Mouse (Mus musculus) adrenal gland, adult (tissue): ENCODE measurements at regions not wholly inside any gene's neighbourhood (a gene's known extent, or its start where the extent isn't known, plus 50 kb on each side); places are given as distances from the start of the nearest gene placed in this dataset.
"Not testable (repeated sequence)": the region's sequence is repeated elsewhere in the genome, so short reads cannot be mapped to it uniquely, and the experiment has no call there.

Experiments used
- DNase-seq, 2 experiments: peaks; one replicate each; pipeline ENCODE4 v3.0.0; 2022 to 2023; ENCODE audit warnings: low spot score in 1 of 2; ENCODE audit not compliant: inconsistent age in 2 of 2

DNA sequence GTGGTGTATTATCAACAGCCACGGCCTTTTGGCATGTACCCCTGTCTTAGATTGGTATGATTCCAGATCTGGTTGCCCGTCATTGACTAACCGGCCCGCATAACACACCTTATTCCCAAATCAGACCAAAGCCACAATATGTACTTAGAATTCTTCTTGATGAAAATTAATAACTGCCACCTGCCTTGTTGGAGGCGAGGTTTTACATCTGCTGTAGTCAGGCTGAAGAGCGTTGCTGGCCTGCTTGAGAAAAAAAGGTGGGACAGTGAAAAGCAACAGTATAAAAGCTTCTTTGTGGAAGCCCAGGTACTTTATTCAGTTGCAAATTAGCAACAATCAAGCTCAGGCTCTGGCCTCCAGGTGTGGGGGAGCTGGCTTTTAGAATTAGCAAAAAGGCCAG lies 223.6 kb upstream of the Car8 start:
- DNase-seq, result not testable (repeated sequence)

DNA sequence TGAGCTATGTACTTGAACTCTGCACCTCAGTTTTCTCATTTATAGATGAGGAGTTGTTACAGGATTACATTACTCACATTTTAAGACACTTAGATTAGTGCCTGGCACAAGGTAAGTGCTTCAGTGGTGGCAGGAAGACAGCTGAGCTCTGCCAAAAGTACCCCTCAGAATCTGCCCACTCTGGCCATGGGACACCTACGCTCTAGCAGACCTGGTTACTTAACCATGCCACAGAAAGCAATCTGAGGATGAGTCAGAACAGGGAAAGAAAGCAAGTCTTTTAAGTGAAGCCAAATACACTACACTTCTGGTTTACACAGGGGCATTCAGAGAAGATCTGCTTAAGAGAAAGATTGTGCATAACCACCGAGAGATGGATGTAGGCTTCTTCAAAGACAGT lies 215.5 kb upstream of the Car8 start:
- peak in 1 of 2 experiments; percentile 10 for DNase-seq

DNA sequence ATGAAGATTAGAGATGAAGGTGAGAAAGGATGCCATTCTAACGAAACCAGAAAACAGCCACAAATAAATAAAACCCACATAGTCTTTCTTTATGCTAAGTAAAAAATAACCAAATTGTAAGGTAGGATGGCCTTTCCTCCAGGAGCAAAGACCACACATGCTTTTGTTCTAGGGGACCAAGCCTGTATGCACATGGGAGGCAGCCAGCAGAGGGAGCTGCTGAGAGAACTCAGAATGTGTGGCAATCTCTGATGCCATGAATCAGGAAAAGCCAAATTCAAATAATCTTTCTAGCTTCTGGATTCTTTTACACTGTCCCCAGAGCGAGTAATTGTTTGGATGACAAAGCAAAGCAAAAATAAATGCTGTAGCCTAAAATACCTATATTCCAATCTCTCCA lies 193.6 kb upstream of the Car8 start:
- peak; percentile 21 to 75 for DNase-seq

DNA sequence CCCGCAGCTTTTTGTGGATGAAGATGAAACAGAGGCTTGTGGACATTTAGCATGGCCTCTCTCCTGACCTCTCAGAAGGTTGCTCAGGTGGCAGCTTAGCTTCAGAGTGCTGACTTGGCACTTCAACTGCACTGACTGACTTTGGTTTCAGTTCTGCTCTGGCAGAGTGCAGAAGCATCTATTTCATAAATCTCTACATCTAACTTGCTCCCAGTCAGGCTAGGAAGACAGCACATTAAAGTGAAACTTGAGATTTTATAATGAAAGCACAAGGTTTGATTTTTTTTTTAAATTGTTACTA lies 192.1 kb upstream of the Car8 start:
- no peak for DNase-seq

DNA sequence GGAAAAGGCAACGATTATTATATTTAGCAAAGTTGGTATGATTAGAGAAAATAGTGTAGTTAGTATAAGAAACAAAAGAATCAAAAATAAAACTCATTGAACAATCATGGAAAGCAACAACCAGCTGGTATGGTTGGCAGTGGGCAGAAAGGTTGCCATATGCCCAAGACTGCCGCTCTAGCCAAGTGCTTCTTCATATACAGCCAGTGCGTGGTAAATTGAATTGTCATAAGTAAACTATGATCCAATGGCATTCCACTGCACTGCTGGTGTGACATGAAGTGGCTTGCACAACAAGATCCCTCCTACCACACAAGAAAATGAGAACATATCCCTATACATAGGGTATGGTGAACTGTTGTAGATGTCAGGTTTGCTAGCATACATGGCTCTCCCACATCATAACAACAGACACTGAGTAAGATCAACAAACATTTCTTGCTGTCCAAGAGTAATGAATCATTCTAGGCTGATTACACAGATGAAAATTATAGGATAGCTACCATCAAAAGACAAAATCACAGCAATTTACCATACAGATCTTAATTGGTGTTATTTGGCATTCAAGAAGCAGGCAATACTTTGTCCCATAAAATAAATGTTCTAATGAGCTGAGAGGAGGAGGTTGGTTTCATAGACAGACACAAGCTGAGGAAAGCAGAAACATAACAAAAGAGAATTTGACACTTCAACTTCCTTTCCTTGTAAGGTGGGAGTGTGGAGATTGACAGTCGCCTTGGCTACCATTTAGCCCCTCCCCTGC lies 191.6 kb upstream of the Car8 start:
- DNase-seq, result peak in 1 of 2 experiments; percentile 15

DNA sequence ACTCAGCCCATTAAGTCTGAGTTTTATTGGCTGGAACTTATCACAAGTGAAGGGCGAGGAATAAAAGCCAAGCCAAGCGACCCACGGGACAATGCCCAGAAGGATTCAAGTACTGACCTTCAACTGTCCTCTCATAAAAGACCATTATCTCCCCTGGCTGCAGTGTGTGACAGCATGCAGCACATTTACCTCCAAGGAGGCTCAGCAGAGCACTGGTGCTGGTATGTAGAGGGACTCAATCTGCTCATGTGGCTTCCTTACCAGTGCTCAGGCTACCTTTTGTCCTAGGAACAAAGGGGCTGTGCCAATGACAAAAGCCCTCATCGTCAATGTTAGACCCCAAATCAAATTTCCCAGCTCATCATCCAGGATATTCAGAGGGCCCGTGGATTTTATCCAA lies 190.9 kb upstream of the Car8 start:
- DNase-seq, result peak in 1 of 2 experiments; percentile 16

DNA sequence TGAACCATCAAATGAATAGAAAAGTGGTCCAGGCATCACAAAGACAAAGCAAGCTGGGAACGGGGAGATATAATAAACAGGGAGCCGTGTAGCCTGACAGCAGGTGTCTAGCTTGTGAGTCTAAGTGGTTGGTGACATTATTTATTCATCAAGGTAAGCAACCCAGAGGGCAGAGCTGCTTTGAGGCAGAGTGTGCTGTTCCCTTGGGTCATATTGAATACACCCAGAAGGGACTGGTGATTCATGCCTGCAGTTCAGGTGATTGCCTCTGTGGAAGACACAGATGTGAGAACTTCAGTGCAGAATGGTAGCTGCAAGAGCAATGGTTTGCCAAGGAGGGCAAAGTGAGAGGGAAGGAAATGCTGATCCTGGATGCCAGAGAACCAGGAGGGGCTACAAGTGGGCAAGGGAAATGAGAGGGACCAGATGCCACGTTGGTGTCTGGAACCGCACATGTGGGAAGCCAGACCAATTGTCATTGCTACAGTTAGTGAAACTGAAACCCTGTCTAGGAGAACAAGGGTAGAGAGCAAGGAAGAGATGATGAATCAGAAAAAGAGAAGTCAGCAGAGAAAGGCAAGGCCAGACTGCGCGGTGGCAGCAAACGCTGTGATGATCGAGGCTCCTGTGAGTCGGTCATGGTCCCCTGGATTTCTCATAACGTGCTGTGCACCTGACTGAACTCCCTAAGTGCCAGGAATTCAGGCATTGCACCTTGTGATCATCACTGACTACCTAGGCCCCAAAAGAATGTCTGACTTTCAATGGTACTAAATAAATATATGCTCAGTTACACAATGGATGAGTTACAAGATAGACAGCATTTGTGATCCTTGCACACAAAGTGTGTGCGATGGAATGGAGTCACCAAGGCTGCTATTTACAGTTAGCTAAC lies 190.0 kb upstream of the Car8 start:
- peak in 1 of 2 experiments; percentile 13 for DNase-seq

DNA sequence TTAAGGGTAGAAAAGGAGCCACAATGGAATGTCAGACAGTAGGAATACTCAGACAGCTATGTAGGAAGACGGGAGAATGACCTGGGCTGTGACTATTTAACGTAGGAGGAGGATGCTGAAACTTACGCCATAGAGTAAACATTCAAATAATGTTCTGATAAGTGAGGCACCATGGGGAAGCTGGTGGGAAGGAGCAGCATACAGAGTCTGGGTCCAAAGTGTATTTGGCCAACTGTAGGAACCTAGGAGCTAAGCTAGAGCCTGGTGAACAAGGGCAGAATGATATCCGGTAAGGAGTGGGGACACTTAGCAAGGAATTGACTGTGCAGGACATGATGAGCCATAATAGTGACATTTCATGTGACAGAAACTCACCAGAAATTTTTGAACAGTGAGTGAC lies 189.0 kb upstream of the Car8 start:
- no peak for DNase-seq

DNA sequence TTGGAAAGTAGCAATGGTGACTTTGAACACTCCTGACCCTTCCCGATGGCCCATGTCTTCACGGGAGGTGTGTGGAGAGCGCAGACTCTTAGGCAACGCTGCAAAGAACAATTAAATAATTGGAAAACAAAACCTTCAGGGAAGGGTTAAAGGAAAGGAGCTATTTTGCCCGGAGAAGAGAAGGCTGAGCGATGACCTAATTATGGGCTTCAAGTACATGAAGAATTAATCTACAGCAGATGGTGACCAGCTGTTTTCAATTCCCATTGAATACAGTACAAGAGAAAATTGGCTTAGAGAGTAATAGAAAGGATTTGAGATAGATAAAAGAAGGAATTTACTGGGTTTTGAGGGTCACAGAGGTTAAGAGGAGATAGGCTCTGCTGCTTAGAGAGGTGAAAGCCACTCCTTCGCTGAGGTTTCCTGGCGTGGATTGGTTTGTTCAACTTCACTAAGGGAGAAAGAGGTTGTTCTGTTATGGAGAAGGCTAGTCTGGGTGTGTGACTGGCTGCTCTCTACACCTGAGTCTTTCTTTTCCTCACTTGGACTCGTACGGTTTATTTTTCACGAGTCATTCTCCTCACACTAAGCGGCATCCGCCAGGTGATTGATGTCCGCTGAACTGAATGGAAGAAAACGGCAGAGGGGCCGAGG lies 184.7 kb upstream of the Car8 start:
- peak in 1 of 2 experiments; percentile 16 for DNase-seq

DNA sequence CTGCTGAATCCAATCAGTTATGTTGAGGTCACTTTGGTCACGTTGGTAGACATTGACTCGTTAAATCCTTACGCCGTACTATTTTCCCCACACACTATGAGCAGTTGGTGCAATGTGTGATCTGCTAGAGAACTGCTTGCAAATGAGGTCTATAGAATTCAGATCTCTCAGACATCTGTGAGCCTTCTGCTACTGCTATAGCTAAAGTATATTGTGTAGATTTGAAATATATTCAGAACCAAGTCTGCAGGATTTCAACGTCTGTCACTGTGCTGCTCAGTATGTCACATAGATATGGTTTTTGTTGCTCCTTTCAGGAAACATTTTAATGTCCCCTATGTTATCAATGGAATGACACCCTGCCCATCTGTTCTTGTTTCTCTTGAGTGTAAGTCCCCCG lies 182.4 kb upstream of the Car8 start:
- no peak for DNase-seq

DNA sequence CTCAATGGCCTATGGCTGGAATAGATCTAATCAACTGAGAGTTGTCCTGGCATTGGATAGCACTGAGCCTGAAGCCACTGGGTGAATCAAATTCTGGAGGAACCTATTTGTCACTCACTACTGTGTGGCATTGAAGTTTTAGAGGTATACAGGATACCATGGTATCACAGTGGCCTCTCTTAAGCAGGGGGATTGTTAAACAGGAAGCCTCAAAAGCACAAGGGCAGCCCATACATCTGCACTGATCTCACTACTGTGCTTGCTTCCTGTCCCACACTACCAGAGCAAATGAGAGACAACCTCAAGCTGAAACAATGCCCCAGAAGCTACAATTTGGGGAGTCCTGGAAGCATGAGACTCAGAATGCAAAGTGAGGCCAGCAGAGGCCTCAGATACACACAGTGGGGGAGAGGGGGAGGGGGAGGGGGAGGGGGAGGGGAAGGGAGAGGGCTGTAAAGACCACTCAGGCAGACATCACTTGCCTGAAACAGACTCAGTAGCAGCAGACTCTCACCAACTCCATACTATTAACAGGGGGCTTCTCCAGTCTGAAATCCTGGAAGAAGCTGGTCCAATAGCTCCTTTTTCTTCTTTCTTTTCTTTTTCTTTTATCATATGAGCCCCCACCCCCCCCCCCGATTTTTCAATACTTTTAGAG lies 179.7 kb upstream of the Car8 start:
- DNase-seq, result no peak

DNA sequence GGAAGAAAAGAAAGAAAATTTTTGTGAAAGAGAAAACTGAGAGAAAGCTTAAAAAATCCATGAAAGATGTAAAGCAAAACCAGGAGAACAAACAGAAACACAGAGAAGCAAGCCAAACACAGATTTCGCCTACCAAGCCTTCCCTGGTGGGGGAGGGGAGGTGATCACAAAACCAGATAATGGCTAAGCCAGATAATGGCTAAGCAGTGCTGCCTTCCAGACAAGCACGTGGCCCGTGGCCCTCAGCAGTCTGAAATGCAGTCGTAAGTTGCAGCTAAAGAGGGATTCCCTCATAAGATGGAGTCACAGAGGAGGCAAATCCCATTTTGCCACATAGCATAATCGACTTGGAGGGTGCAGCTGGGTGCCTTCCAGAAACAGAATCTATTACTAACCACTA lies 179.0 kb upstream of the Car8 start:
- no peak for DNase-seq

DNA sequence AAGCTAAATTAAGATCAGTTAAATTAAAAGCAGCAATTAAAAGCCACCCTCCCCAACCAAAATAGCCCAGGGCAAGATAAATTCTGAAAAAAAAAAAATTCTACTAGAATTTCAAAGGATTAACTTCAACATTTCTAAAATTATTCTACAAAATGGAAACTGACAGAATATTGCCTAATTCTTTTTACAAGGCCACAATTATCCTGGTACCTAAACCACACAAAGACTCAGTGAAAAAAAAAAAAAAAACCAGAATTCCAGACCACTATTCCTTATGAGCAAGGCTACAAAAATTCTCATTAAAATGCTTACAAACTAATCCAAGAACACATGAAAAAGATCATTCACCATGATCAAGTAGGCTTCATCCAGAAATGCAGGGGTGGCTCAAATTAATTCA lies 174.5 kb upstream of the Car8 start:
- DNase-seq, result no peak

DNA sequence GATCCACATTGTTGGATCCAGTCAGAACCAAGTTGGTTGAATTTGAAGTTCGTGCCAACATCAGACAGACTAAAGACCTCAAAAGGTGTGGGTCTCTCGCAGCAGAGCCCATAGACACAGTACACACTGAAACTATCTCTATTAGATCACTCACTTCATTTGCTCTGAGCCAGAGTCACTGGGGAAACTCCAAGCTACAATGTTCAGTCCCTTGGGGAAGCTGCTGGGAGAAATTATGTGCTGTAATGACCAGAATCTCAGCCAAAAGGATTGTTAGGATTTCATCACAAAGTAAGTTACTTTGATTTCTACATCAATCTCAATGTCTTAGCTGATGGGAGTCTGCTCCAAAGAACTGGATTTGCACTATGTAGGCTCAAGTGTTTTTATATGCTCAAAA lies 161.2 kb upstream of the Car8 start:
- DNase-seq, result peak in 1 of 2 experiments; percentile 35

DNA sequence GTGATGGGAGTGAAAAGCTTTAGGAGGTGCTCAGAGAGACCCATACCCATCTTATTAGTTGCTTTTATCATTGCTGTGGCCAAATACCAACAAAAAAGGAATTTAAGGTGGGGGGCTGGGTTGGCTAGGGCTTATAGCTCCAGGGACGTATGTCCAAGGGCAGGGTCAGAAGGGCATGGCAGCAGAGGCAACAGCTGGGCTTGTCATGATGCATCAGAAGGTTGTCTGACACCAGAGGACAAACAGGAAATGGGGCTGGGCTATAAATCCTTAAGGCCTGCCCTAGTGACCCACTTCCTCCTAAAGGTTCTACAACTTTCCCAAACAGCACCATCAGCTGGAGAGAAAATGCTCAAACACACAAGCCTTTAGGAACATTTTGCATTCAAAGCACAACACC lies 160.6 kb upstream of the Car8 start:
- no peak for DNase-seq

DNA sequence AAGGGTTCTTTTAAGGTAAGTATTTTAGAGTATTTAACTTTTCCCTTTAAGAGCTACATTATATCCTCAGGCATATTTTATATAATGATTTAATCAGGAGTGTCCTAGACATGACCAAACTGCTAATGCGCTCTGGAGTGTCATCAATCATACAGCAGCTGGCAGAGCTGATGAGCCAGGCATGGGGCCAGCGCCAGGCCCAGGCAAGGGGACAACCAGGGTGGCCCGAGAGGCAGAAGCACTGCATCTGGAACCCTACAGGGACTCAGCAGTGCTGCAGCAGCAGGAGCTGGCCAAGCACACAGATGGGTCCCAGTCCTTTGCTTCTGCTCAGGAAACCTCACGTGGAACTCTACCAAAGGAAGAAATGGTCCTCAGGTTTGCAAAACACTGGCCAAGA lies 160.1 kb upstream of the Car8 start:
- peak in 1 of 2 experiments; percentile 52 for DNase-seq

DNA sequence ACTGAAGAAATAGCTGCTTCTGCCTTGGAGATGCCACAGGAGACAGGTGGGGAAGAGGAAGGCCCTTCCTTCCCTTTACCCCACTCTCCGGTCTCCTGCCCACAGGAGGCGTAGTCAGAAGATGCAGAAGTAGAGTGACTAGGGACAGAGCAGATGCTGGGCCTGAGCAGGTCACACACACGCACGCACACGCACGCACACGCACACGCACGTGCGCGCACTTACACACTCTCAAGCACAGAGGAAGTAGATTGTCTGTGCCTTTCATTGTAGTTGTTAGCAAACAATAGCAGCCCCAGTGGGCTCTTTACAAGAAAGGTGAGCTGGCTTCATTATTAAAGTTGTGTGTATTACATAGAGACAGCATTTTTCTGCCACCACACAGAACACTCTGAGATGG lies 144.3 kb upstream of the Car8 start:
- DNase-seq, result no peak

DNA sequence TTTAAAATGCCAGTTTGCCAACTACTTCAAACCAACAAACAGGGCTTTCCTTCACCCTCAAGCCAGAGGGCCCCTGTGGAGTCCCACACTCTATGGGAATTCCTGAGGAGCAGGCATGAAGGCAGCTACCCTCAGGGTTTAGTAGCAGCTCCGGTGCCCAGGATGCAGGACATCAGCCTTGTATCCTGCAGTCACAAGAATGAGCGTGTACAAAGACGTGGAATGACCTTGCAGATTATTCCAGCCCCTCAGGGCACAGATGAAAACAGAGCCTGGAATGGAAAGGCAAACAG lies 143.2 kb upstream of the Car8 start:
- no peak for DNase-seq

DNA sequence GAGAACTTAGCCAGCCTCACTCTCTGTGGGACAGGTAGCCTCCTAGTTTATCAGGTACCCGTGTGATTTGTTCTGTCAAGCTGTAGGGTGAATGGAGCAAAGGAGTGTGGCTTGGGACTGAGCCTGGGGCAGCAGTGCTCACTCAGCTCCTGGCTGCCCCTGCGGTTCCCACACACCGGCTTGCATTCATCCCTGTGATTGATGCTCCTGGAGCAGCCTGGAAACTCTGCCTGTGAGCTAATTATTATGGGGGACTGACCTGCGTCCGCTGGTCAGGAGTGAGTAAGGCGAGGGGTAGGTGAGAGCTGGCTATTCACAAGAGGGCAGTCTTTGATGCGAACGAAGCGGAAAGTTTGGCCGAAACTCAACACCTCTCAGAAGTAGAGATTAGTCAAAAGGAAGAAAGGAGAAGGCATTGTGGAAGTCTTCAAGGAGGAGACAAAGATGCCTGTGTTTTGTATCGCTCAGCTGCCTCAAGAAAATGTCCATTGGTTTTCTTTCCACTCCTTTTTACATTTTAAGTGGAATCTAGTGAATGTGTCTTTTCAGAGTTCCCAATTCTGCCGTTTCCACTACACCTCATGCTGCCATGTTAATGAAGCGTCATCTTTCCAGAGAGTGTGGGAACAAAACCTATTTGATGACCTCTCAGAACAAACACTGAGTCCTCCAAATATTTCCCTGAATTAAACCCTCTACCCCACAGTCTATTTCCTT lies 142.7 kb upstream of the Car8 start:
- DNase-seq, result no peak

DNA sequence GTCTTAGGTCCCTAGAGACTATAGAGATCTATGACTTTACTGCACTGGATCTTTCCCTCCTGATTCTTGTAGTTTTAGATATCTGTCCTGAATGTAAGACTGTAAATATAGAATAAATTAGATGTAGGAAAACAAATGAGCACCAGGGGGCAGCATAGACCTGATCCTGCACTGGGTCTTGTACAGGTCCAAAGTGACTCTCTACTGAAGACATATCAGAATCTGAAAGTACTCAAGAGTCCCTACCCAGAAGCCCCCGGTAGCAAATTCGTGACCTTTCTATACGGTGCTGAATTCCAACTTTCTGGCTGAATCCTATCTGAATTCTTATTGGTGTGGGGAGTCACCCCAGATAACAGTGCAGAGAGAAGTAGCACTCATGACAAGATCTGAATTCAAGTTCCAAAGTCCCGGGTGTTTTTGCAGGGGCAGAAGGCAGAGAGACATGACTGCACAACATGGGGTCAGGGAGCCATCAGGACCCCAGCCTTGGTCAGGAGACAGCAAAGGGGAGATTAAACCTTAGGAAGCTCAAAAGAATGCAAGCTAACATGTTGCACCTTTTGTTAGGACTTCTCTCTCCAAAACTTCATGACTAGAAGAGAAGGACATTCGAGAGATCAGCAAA lies 142.0 kb upstream of the Car8 start:
- DNase-seq, result peak; percentile 37 to 92
